Mouse (Mus musculus) embryonic stem cell, embryonic (primary cell): Measurements from ENCODE around the gene Nabp1.

Experiments
- CTCF ChIA-PET, 4 experiments: fragments of 300-600 bp in 2 of 4; fragments of 350-600 bp in 2 of 4; sonication (Branson Sonifier 250); formaldehyde crosslinking; loops; one replicate each; lab custom pipeline; 2022; ENCODE audit warnings: inconsistent platforms in 2 of 4; lab: Charles Lee
- POLR2A ChIA-PET, 4 experiments: fragments of 300-600 bp in 2 of 4; fragments of 350-600 bp in 2 of 4; sonication (Branson Sonifier 250); formaldehyde crosslinking; loops; one replicate each; lab custom pipeline; 2022; ENCODE audit warnings: antibody characterized with exemption in 4 of 4, inconsistent platforms in 1 of 4; lab: Charles Lee

Gene Nabp1

DNA sequence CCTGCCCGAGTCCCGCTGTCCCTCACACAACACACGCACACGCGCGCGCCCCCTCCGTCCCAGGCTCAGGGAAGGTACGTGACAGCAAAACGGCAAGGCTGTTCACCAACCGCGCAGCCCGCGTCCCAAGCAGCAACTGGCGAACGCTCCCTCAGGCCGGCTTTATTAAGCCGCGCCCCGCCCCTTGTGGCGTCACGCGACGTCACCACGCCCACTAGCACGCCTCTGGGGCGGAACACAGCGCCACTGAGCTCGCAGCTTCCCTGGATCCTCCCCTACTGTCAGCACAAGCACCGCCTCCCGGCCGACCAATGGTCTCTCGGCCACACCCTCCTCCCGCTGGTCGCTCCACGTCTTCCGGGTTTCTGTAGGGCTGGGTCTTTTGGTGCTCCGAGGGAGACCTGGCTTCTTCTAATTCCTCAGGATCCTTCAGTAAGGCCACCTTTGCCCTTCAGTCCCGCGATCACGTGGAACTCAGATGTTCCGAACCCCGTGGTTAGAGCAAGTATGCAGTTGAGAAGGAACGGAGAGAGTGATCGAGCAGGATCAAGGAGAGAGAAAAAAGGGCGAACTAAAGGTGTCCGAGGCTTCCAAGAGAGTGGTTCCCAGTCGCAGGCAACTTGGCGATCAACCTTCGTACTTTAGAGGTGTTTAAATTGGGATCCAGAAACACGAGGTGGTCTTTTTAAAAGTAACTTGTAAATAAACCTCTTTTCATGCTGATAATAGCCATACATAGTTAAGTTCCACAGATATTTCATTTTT is at the start of gene Nabp1:
Gene Nabp1 (minus strand): TSS at position 164 of the 765 bp plus-strand sequence.
- CTCF ChIA-PET: interaction anchor here in 3 of 4 experiments (0.5 to 1.9 kb wide), 7 partner anchors 12 to 743 kb away, joined by 3 to 7 read pairs (median 5); no protein-coding TSS in a partner anchor
- POLR2A ChIA-PET: interaction anchor here (0.5 to 4.9 kb wide), 133 partner anchors 9 to 1152 kb away, joined by 3 to 46 read pairs (median 4); partner anchors contain the start of genes Gls (in 2 of the 4) and Nemp2 (in 1 of the 4)

GRCm38 (mm10) chr1:51525563-51526265 is 47.5 kb upstream of the Nabp1 start:
- POLR2A ChIA-PET: no interaction called here
- CTCF ChIA-PET: no interaction called here

DNA sequence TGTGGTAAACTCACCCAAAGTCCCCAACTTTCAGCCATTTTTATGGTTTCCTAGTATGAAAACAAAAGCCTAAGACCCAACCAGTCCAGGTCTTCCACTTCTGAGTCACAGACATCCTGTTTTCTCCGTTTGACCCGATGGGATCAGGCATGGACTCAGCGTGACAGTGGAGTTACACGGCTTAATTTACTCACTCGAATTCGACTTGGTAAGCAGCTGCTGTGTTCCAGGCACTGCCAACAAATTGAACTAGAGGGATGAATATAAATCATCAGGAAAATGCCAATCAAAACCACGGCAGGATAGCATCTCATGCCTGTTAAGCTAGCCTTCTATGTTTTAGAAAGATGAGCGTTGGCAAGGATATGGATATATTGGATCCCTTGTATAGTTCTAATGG is 43.4 kb upstream of the Nabp1 start:
- ChIA-PET CTCF (interaction anchor here in 1 of 4 experiments (0.7 kb wide), 1 partner anchor 141 kb away, joined by 3 read pairs; no protein-coding TSS in a partner anchor), POLR2A (interaction anchor here in 2 of 4 experiments (0.6 to 1.6 kb wide), 3 partner anchors 10 to 44 kb away, joined by 3 to 5 read pairs (median 3); partner anchors contain the start of gene Nabp1 (in 1 of the 2))

DNA sequence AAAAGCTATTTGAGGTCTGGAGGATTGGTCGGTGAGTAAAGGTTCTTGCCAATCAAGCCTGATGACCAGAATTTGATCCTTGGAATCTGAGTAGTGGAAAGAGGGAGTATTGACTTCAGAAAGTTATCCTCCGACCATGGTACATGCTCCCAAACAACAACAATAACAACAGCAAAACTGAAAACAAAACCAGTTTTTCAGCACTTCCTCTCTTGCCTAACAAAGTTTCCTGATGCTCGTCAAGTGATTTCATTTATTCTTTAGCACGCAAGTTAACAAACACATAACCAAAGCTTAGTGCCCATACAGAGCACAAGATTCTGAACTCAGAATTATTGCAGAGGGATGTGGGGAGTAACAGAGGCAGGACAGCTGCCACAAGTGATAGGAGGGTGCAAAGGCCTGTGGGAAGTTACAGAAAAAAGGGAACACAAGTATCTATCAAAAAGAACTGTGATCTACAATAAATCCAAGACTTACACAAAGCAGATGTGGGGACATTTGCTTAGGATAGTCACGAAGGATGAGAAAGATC is 42.1 kb upstream of the Nabp1 start:
- CTCF ChIA-PET: interaction anchor here in 1 of 4 experiments (0.7 kb wide), 1 partner anchor 1530 kb away, joined by 3 read pairs; no protein-coding TSS in a partner anchor
- POLR2A ChIA-PET: no interaction called here

DNA sequence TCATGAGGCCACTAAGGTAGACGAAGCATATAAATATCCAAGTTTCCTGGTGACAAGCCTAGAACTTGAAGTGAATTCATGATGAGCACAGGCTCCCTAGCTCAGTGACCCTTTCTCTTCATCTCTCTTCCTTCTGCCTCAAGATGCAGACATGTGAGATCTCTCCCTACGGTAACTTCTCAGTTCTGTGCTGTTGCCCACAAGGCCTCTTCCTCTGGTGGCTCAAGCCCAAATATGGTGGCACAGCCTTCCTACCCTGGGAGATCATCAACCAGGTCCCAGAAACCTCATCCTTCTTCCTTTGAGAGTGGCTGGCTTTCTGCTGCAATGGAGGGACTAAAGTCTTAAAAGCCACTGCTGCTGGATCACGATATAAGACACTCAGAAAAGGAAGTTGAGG is 40.9 kb upstream of the Nabp1 start:
- CTCF ChIA-PET: no interaction called here
- POLR2A ChIA-PET: no interaction called here

DNA sequence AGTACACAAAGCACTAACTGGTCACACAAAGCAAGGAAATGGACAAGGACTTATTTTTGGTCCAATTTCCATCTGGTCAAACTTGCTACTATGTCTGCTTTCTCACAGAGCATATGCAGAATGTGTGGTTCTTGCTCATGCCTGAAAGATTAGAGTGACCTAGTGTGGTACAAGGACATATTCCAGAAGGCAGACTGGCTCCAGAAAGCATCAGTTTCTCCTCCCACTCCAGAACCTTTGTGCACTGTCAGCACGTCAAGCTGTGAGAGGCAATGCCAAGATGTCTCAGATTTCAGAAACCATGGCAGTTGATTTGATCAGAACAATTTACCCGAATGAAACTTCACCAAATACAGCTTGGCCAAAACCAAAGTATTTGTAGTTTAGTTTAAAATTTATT is 37.4 kb upstream of the Nabp1 start:
- POLR2A ChIA-PET: no interaction called here
- CTCF ChIA-PET: no interaction called here

DNA sequence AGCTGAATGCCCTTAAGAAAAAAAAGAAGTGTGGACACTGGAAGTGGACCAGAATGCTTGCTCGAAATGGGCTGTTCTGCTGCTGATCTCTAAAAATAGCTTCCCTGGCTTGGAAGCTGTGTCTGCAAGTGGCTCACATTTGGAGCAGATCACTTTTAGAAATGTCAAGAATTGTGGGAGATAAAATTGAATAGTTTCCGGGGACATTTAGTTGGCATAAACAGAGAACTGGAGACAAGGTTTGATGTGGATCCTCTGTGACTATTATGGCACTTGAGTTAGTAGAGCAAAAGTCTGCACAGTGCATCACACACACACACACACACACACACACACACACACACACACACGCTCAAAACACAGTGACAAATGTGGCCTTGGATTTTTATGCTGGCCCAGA is 36.8 kb upstream of the Nabp1 start:
- ChIA-PET CTCF (no interaction called here), POLR2A (interaction anchor here in 1 of 4 experiments (1.0 kb wide), 1 partner anchor 58 kb away, joined by 5 read pairs; no protein-coding TSS in a partner anchor)

DNA sequence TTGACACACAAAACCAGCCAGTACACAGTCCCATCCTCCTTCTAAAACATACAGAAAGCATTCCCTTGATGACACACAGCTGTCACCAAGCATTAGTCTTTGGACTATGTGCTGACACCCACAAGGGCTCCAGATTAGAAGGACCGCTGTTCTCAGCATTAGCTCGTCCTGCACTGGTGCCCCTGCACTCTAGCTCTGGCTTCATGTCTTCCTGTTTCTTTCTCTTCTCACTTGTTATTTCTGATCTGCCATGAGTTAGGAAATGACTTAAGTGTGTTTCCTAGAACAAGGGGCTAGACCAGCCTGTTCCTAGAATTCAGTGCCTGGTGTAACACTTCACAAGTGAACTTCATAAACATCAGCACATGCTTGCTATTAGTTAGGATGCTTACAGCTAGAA is 36.2 kb upstream of the Nabp1 start:
- ChIA-PET CTCF (no interaction called here), POLR2A (interaction anchor here in 2 of 4 experiments (1.0 to 1.3 kb wide), 2 partner anchors 36 to 59 kb away, joined by 5 read pairs; partner anchors contain the start of gene Nabp1 (in 1 of the 2))

DNA sequence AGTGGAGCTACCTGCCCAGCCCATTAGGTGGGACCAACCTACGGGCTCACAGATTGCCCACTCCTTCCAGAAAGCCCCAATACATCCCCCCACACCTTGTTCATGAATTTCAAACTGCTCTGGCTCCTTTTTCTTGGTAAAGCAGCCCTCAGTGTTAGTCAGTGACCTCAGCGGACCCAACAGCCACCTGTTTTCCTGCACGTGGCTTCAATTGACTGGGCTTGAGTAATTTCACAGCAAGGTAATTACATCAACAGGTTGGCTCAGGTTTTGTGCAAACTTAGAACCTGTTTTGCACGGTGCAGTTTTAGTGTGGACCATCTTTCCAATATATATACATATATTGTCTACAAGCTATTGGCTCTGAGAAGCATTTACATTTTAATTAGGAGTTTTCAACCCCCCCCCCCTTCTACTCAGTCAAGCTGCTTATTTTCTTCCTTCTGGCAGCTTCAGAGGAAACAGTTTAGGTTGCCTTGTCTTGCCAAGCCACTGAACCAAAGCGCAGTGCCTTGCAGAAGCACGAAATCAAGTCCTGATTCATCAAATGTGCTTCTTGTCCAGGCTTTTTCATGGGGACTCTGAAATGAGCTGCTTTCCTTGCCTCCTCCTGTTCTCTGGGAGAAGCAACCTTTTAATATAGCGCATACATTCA is 35.0 kb upstream of the Nabp1 start:
- CTCF ChIA-PET: interaction anchor here in 1 of 4 experiments (1.5 kb wide), 1 partner anchor 83 kb away, joined by 4 read pairs; no protein-coding TSS in a partner anchor

DNA sequence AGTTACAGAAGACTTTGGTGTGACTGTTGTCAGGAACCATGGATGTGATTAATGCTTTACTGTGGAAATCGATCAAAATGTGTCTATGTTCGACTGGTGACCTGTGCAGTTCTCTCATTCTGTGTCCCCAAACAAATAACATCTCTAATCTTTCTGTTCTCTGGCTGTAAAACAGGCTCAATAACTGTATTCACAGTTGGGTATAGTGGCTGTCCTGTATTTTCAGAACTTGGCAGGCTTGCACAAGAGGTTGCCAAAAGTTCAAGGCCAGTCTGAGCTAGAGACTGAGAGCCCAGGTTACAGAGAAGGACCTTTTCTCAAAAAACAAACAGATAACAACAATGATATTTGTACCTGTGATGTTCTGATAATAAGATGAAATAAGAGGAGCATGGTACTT is 34.1 kb upstream of the Nabp1 start:
- POLR2A ChIA-PET: interaction anchor here in 2 of 4 experiments (0.6 to 1.9 kb wide), 4 partner anchors 9 to 233 kb away, joined by 3 to 5 read pairs (median 3); partner anchors contain the start of gene Nabp1 (in 1 of the 2)
- CTCF ChIA-PET: interaction anchor here in 2 of 4 experiments (0.5 to 1.5 kb wide), 2 partner anchors 28 to 84 kb away, joined by 4 to 5 read pairs; no protein-coding TSS in a partner anchor

More for the DNA sequence above, 35.0 kb upstream of the Nabp1 start:
- POLR2A ChIA-PET: interaction anchor here (0.8 to 1.9 kb wide), 4 partner anchors 14 to 38 kb away, joined by 3 to 11 read pairs (median 5); partner anchors contain the start of gene Nabp1 (in 2 of the 4)

- ChIA-PET CTCF (no interaction called here), POLR2A (interaction anchor here in 2 of 4 experiments (1.2 to 2.8 kb wide), 4 partner anchors 26 to 32 kb away, joined by 3 to 32 read pairs (median 15); partner anchors contain the start of gene Nabp1 (in 2 of the 2))
Observed at GRCm38 (mm10) chr1:51509776-51510175, 31.6 kb upstream of the Nabp1 start.

GRCm38 (mm10) chr1:51509083-51509482 is 30.9 kb upstream of the Nabp1 start:
- ChIA-PET POLR2A (interaction anchor here in 3 of 4 experiments (0.6 to 2.8 kb wide), 9 partner anchors 8 to 210 kb away, joined by 3 to 32 read pairs (median 7); partner anchors contain the start of gene Nabp1 (in 2 of the 3)), CTCF (no interaction called here)

GRCm38 (mm10) chr1:51508543-51508942 is 30.3 kb upstream of the Nabp1 start:
- POLR2A ChIA-PET: interaction anchor here in 2 of 4 experiments (0.6 to 2.8 kb wide), 6 partner anchors 22 to 209 kb away, joined by 3 to 32 read pairs (median 9); partner anchors contain the start of gene Nabp1 (in 2 of the 2)
- CTCF ChIA-PET: no interaction called here

- POLR2A ChIA-PET: interaction anchor here in 2 of 4 experiments (2.8 kb wide), 2 partner anchors 30 kb away, joined by 23 to 32 read pairs; partner anchors contain the start of gene Nabp1 (in 2 of the 2)
- CTCF ChIA-PET: no interaction called here
Observed at GRCm38 (mm10) chr1:51507436-51507835, 29.2 kb upstream of the Nabp1 start.

- ChIA-PET CTCF (no interaction called here), POLR2A (no interaction called here)
Observed at GRCm38 (mm10) chr1:51506236-51506635, 28.0 kb upstream of the Nabp1 start.

DNA sequence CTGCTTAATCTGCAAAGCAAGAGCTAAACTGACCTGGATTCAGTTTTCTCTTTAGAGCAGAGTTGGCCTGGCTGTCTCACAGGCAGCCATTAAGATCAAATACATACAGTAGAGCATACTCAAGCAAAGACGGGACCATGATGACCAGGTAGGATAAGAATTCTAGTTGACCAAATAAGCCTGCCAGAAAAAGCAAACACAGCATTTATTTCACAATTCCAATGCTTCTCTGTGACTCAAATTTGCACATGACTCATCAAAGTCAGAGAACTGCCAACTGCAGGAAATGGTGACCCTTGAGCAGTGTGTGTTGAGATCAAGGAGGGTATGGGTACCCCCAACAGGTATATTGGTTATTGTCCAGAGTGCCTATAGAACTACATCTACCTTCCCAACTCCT is 27.4 kb upstream of the Nabp1 start:
- POLR2A ChIA-PET: no interaction called here
- CTCF ChIA-PET: no interaction called here

DNA sequence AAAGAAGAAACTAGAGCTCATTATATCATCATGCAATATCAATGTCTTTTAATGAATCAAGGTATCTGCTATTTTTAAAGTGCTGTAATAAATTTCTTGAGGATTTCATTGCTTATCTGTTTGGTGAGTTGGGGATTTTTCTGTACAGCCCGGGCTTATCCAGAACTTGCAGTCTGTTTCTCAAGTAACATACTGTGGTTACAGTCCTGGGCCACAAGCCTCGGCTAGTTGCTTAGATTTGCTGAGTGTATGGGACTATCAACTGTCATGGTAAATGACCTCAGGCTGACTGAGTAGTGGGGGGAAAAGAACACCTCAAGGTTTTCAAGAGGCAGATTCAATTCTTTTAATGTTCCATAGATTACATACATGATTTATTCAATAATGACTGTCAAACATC is 24.8 kb upstream of the Nabp1 start:
- CTCF ChIA-PET: no interaction called here
- POLR2A ChIA-PET: interaction anchor here in 1 of 4 experiments (1.9 kb wide), 1 partner anchor 25 kb away, joined by 7 read pairs; the partner anchor contains the start of gene Nabp1

- ChIA-PET CTCF (interaction anchor here in 1 of 4 experiments (0.8 kb wide), 1 partner anchor 334 kb away, joined by 5 read pairs; no protein-coding TSS in a partner anchor), POLR2A (interaction anchor here in 3 of 4 experiments (0.8 to 1.9 kb wide), 3 partner anchors 24 kb away, joined by 3 to 7 read pairs (median 3); partner anchors contain the start of gene Nabp1 (in 3 of the 3))
Observed at GRCm38 (mm10) chr1:51502353-51502752, 24.1 kb upstream of the Nabp1 start.
